Mouse (Mus musculus): ENCODE data around the gene Iscu. TPM values are rescaled to one million over a fixed set of nuclear protein-coding genes. Genes with fewer than 3 reads are reported as not detected.

The Iscu gene
- polyA plus RNA-seq, 1 experiment = 136 TPM

DNA sequence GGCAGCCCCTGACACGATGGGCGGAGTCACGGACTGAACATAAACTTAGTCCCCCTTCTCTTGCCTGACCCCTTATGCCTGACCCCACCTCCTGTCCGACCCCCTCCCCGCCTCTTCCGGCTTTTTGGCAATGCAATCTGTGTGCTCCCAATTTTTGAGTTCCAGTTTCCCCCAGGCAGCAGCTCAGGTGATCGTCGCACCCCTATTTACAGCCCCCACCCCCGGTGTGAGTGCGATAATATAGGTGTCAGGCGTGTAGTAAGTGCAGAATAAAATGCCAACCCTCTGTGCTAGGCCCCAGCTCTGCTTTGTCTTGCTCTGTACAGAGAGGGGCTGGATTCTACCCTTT, 42.5 kb downstream of the Iscu start:
- Histone ChIP-seq H3K27me3 (ENCODE audit: control insufficient read depth, insufficient read depth, low read length) (no peaks in the 10 kb centered on the region), H3K4me1 (ENCODE audit: control insufficient read depth, insufficient read depth, low read length) (peaks cover 31% of the 10 kb centered on the region)
- TF ChIP-seq POLR2A (IDR thresholded peaks at IDR 0.05; ENCODE audit: control insufficient read depth, low read depth, low read length) = no peak
- TF ChIP-seq CTCF (IDR thresholded peaks at IDR 0.05; ENCODE audit: control insufficient read depth, insufficient read depth, insufficient replicate concordance, low read depth, low read length) = no peak

DNA sequence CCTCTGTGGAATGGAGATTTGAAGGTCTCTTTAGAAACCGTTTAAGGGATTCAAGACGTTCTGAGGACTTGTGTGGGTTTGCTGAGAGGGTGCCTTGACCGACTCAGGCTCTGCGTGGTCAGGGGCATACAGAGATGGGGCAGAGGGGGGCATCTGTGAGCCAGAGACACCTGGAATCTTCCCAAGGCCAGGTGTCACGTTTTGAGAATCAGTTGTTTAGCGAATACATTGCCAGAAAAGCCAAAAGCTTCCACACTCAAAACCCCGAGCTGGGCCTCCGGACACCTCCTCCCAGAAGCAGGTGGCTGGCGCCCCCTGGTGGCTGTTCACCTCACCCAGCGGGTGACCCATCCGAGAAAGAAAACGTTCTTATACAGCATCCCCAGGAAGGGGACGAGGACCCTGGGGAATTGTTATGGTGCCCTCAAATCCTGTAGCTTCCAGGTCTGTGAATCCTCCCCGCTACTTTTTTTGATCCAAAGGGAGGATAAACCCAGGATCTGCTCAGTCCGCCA, 43.1 kb downstream of the Iscu start:
- Histone ChIP-seq H3K27me3 (ENCODE audit: control insufficient read depth, insufficient read depth, low read length) (no peaks in the 10 kb centered on the region), H3K4me1 (ENCODE audit: control insufficient read depth, insufficient read depth, low read length) (peaks cover 31% of the 10 kb centered on the region), H3K4me3 (ENCODE audit: control insufficient read depth, low read depth, low read length) (peak overlapping the region; percentile 78), H3K36me3 (ENCODE audit: control insufficient read depth, insufficient read depth, low read length) (no peaks in the 10 kb centered on the region), H3K27ac (ENCODE audit: control insufficient read depth, insufficient read depth, low read depth, low read length) (peak overlapping the region; percentile 26)
- TF ChIP-seq POLR2A (IDR thresholded peaks at IDR 0.05; ENCODE audit: control insufficient read depth, low read depth, low read length) (no peak; the same call in 1 of the 2 replicates), CTCF (IDR thresholded peaks at IDR 0.05; ENCODE audit: control insufficient read depth, insufficient read depth, insufficient replicate concordance, low read depth, low read length) (peak; percentile 84)

More for the DNA sequence above, 42.5 kb downstream of the Iscu start:
- Histone ChIP-seq H3K27ac (ENCODE audit: control insufficient read depth, insufficient read depth, low read depth, low read length) (no peak overlapping the region), H3K36me3 (ENCODE audit: control insufficient read depth, insufficient read depth, low read length) (no peaks in the 10 kb centered on the region), H3K4me3 (ENCODE audit: control insufficient read depth, low read depth, low read length) (peak overlapping the region; percentile 63)

DNA sequence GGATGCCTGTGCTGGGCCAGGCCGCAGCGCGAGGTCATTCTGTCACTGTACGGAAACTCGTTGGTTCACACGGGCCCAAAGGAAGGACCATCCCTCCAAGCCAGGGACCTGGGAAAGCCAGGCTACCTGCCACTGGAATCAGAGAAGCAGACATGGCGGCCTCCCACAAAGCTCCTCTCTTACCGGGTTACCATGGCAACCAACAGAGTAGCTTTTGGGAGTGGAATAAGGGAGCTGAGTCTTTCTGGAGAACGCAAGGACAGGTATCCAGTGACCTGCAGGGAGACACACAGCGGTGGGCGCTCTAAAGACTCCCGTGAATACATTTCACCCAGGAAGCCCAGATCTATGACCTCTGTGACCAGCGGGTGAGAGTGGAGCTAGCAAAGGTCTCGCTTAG, 46.0 kb downstream of the Iscu start:
- Histone ChIP-seq H3K27me3 (ENCODE audit: control insufficient read depth, insufficient read depth, low read length) (no peaks in the 10 kb centered on the region), H3K36me3 (ENCODE audit: control insufficient read depth, insufficient read depth, low read length) (no peaks in the 10 kb centered on the region), H3K4me3 (ENCODE audit: control insufficient read depth, low read depth, low read length) (peak overlapping the region; percentile 88), H3K27ac (ENCODE audit: control insufficient read depth, insufficient read depth, low read depth, low read length) (peak overlapping the region; percentile 45), H3K4me1 (ENCODE audit: control insufficient read depth, insufficient read depth, low read length) (peaks cover 25% of the 10 kb centered on the region)
- TF ChIP-seq CTCF (IDR thresholded peaks at IDR 0.05; ENCODE audit: control insufficient read depth, insufficient read depth, insufficient replicate concordance, low read depth, low read length) (no peak), POLR2A (IDR thresholded peaks at IDR 0.05; ENCODE audit: control insufficient read depth, low read depth, low read length) (peak; percentile 23; the same call in 1 of the 2 replicates)

DNA sequence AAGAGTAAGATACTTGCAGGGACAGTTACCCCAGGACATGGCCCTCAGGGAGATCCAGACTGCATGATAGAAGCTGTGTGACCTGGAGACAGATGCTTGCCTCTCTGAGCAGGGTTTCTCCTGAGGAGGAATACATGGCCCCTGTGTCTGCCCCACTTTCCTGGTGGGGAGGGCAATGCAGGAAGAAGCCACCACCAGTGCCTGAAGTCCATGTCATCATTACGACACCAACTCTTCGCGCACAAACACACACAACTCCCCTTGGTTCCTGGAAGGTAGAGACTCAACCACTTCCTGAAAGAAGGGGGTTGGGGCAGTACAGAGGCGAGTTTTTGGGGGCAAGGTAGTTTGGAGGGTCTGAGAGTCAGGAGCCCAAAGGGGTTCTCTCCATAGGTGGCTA, 51.7 kb downstream of the Iscu start:
- Histone ChIP-seq H3K27me3 (ENCODE audit: control insufficient read depth, insufficient read depth, low read length) (no peaks in the 10 kb centered on the region), H3K4me3 (ENCODE audit: control insufficient read depth, low read depth, low read length) (no peak overlapping the region), H3K4me1 (ENCODE audit: control insufficient read depth, insufficient read depth, low read length) (peaks cover 7% of the 10 kb centered on the region), H3K27ac (ENCODE audit: control insufficient read depth, insufficient read depth, low read depth, low read length) (no peak overlapping the region), H3K36me3 (ENCODE audit: control insufficient read depth, insufficient read depth, low read length) (no peaks in the 10 kb centered on the region)
- TF ChIP-seq CTCF (IDR thresholded peaks at IDR 0.05; ENCODE audit: control insufficient read depth, insufficient read depth, insufficient replicate concordance, low read depth, low read length) (no peak), POLR2A (IDR thresholded peaks at IDR 0.05; ENCODE audit: control insufficient read depth, low read depth, low read length) (no peak)

DNA sequence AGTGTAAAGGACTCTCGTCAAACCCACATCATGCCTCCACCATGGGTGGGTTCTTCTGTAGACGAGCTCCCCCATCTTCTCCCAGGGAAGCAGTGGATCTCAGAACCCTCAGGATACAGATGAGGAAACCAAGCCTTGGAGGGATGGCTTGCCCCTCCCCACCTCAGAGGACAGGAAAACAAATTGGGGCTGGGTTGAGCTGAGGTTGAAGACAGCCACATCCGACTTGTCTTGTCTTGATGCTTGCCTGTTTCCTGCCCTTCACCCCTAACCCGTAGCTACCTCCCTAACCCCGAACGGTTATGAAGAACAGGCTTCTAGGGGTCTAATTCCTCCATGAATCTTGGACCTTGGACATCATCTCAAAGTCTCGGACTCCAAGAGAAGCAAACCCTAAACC, 53.0 kb downstream of the Iscu start:
- no peak for TF ChIP-seq CTCF (IDR thresholded peaks at IDR 0.05; ENCODE audit: control insufficient read depth, insufficient read depth, insufficient replicate concordance, low read depth, low read length)
- no peak for TF ChIP-seq POLR2A (IDR thresholded peaks at IDR 0.05; ENCODE audit: control insufficient read depth, low read depth, low read length)
- Histone ChIP-seq H3K4me3 (ENCODE audit: control insufficient read depth, low read depth, low read length) (no peak overlapping the region), H3K36me3 (ENCODE audit: control insufficient read depth, insufficient read depth, low read length) (no peaks in the 10 kb centered on the region), H3K27ac (ENCODE audit: control insufficient read depth, insufficient read depth, low read depth, low read length) (no peak overlapping the region), H3K4me1 (ENCODE audit: control insufficient read depth, insufficient read depth, low read length) (no peaks in the 10 kb centered on the region), H3K27me3 (ENCODE audit: control insufficient read depth, insufficient read depth, low read length) (no peaks in the 10 kb centered on the region)

DNA sequence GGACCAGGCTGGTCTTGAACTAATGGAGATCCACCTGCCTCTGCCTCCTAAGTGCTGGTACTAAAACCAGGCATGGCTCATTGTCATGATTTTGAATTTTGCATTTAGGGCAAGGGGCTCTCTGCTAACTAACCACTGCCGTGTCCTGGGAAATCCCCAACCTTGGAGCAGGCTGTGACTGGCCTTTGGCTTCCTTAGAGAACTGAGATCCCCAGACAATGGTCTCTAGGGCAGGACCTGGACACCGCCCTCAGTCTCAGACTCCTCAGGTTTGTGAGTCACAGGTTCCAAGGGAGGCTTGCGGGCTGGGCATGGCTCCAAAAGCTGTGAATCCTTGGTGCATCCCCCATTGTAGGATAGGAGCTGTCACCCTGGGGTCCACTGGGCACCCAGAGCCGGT, 54.1 kb downstream of the Iscu start:
- Histone ChIP-seq H3K27ac (ENCODE audit: control insufficient read depth, insufficient read depth, low read depth, low read length) (no peak overlapping the region), H3K4me3 (ENCODE audit: control insufficient read depth, low read depth, low read length) (no peak overlapping the region), H3K4me1 (ENCODE audit: control insufficient read depth, insufficient read depth, low read length) (no peaks in the 10 kb centered on the region), H3K27me3 (ENCODE audit: control insufficient read depth, insufficient read depth, low read length) (no peaks in the 10 kb centered on the region), H3K36me3 (ENCODE audit: control insufficient read depth, insufficient read depth, low read length) (no peaks in the 10 kb centered on the region)
- TF ChIP-seq POLR2A (IDR thresholded peaks at IDR 0.05; ENCODE audit: control insufficient read depth, low read depth, low read length) = no peak
- no peak for TF ChIP-seq CTCF (IDR thresholded peaks at IDR 0.05; ENCODE audit: control insufficient read depth, insufficient read depth, insufficient replicate concordance, low read depth, low read length)

Other genes starting within 250 kb of the Iscu start
- gene Cmklr1, start 122.3 kb upstream of the Iscu start, polyA plus RNA-seq (2012; rRNA removed) = 82.3 and 86.6 TPM in 2 replicates
- 11.1 and 14.8 TPM in 2 replicates for gene 1700069L16Rik, start 48.0 kb upstream of the Iscu start, polyA plus RNA-seq (2012; rRNA removed)
- gene Ficd, start 36.9 kb upstream of the Iscu start, polyA plus RNA-seq (2012; rRNA removed) = 5.2 and 5.3 TPM in 2 replicates
- 11.5 and 13.8 TPM in 2 replicates for gene Sart3, start 238 bp upstream of the Iscu start, polyA plus RNA-seq (2012; rRNA removed)
- 0.38 and 0.59 TPM in 2 replicates for gene Tmem119, start 27.8 kb downstream of the Iscu start, polyA plus RNA-seq (2012; rRNA removed)
- 11.7 and 12.9 TPM in 2 replicates for gene Selplg, start 59.9 kb downstream of the Iscu start, polyA plus RNA-seq (2012; rRNA removed)
- gene Coro1c, start 136.0 kb downstream of the Iscu start, polyA plus RNA-seq (2012; rRNA removed) = 12.9 and 13.2 TPM in 2 replicates
- 4.1 and 5.0 TPM in 2 replicates for gene Ssh1, start 221.1 kb downstream of the Iscu start, polyA plus RNA-seq (2012; rRNA removed)
- gene Dao, start 231.0 kb downstream of the Iscu start, polyA plus RNA-seq (2012; rRNA removed) = 0.06 and 0.40 TPM in 2 replicates